Mouse (Mus musculus): ENCODE data around the gene Dynlt1b.
"Not testable (repeated sequence)": the region's sequence is repeated elsewhere in the genome, so short reads cannot be mapped to it uniquely, and the experiment has no call there.

DNA sequence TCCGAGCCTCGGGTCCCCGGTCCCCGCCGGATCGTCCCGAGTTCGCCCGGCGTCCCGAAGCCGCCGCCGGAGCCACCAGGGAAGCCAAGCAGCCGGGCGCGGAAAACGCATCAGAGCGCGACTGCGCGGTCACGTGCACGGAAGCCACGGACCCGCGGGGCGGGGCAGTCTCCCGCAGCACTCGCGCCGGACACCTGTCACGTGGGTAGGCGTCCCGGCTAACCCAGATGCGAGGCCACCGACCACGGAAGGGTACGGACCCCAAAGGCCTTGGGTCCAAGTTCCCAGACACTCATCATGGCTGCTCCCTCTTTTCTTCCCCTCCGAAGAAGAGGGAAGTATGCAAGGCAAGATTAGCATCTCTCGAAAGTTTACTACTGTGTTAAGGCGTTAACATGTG, 47.1 kb downstream of the Dynlt1b start:
- TF ChIP-seq GATA1 (IDR thresholded peaks at IDR 0.05; ENCODE audit: borderline replicate concordance, low read length); FLI1 (IDR thresholded peaks at IDR 0.05; ENCODE audit: low read length): not testable (repeated sequence)

Data from megakaryocyte, embryonic 14.5 days (primary cell).